ENCODE assay signal across 8 mouse cellular contexts in the genomic region with DNA sequence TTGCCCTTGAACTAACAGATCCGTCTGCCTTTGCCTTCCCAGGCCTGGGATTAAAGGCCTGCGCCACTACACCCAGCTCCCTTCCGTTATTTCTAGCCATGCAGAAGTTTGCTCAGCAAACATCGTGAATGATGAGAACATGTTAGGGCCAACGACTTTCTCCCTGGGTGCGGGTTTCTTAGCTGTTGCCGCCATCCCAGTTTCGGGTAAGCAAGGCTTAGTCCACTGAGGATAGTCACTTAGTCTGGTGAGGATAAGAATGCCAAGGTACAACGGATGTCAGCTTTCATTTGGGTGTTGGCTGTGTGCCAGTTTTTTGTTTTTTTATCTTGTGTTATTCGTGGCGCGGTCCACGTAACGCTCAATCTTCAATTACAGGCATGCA. TPM values are rescaled to one million over a fixed set of nuclear protein-coding genes. Genes with fewer than 3 reads are reported as not detected.
A peak's percentile ranks its signal among the peaks of the same experiment; 100 is the strongest.
DNase-seq lines count a peak whose midpoint lies in the region; ATAC-seq and TF ChIP-seq lines count a peak whose summit lies in the region.

No protein-coding gene starts in this region.

- H3K79me2 ChIP-seq in myocyte (ENCODE audit: control insufficient read depth, insufficient read depth): peaks cover 13% of the 10 kb centered on the region

- peak overlapping the region; percentile 97 for H3K4me3 ChIP-seq in myocyte
- peak overlapping the region; percentile 81 for H3K4me3 ChIP-seq in stomach, postnatal 0 days (ENCODE audit: low read depth, low read length)

- H3K27me3 ChIP-seq in myocyte (ENCODE audit: control insufficient read depth, insufficient read depth, insufficient read length): no peaks in the 10 kb centered on the region
- no peaks in the 10 kb centered on the region for H3K27me3 ChIP-seq in stomach, postnatal 0 days (ENCODE audit: control insufficient read depth, insufficient read depth, low read length)

- H3K36me3 ChIP-seq in myocyte (ENCODE audit: control insufficient read depth, insufficient read depth): peaks cover 27% of the 10 kb centered on the region
- peaks cover 3% of the 10 kb centered on the region; the same call in 1 of the 2 replicates for H3K36me3 ChIP-seq in stomach, postnatal 0 days (ENCODE audit: control insufficient read depth, insufficient read depth, low read length)

- peak overlapping the region; percentile 47; the same call in 1 of the 2 replicates for H3K9ac ChIP-seq in stomach, postnatal 0 days (ENCODE audit: low read length)

- H3K9me3 ChIP-seq in stomach, postnatal 0 days (ENCODE audit: control insufficient read depth, low read length): no peaks in the 10 kb centered on the region

- H3K4me2 ChIP-seq in myocyte (ENCODE audit: low read depth): peak overlapping the region; percentile 66
- H3K4me2 ChIP-seq in stomach, postnatal 0 days (replicated peaks; ENCODE audit: low read depth): peak overlapping the region; percentile 63

- peak overlapping the region; percentile 81 for H3K27ac ChIP-seq in stomach, postnatal 0 days (replicated peaks)

- no peak for TF ChIP-seq POLR2A in myocyte (IDR thresholded peaks at IDR 0.05; ENCODE audit: insufficient read length, low read depth)

- DNase-seq in 3134 (ENCODE audit: extremely low read depth, insufficient read length, low spot score): peak; percentile 52
- peak; percentile 60 for DNase-seq in adipocyte (ENCODE audit: low spot score)
- DNase-seq in embryo, embryonic 11 days: peak; percentile 41
- DNase-seq in heart, adult 18-20 months: peak; percentile 38 to 80
- DNase-seq in kidney, adult 18-20 months: peak; percentile 63
- peak; percentile 52 for DNase-seq in liver
- DNase-seq in stomach, postnatal 0 days (ENCODE audit: low spot score): peak; percentile 38

- ATAC-seq in stomach, postnatal 0 days (ENCODE audit: low FRiP score, low TSS enrichment): peak; percentile 60

- H3K4me1 ChIP-seq in stomach, postnatal 0 days (replicated peaks; ENCODE audit: control insufficient read depth, insufficient read depth): 0 out of 2 replicates have a peak, but pooled peaks cover 2% of the 10 kb centered on the region

- no peak overlapping the region for H3ac ChIP-seq in myocyte (ENCODE audit: control insufficient read depth, insufficient read length)

- TF ChIP-seq EP300 in stomach, postnatal 0 days (optimal IDR thresholded peaks at IDR 0.05): no peak

- TF ChIP-seq CTCF in stomach, postnatal 0 days (IDR thresholded peaks at IDR 0.05; ENCODE audit: low read depth): no peak

- WGBS in stomach, postnatal 0 days: 16% methylated on average over 14 of the region's 14 CpGs

TF ChIP-seq in myocyte, 11 proteins besides CTCF, POLR2A, EP300 and RAD21:
- TF ChIP-seq MYOG (IDR thresholded peaks at IDR 0.05; ENCODE audit: control insufficient read depth in 1 of 3, insufficient read depth in 1 of 3, insufficient read length in 2 of 3, low read depth in 2 of 3): no peak
- no peak for TF ChIP-seq TCF3 (IDR thresholded peaks at IDR 0.05; ENCODE audit: insufficient read length, low read depth)
- no peak for TF ChIP-seq TCF12 (IDR thresholded peaks at IDR 0.05; ENCODE audit: insufficient read depth, poor library complexity, severe bottlenecking)
- TF ChIP-seq POLR2AphosphoS2 (IDR thresholded peaks at IDR 0.05; ENCODE audit: insufficient read length, low read depth): no peak
- no peak for TF ChIP-seq MAX (IDR thresholded peaks at IDR 0.05; ENCODE audit: low read depth)
- no peak for TF ChIP-seq MYOD1 (IDR thresholded peaks at IDR 0.05; ENCODE audit: control insufficient read depth in 1 of 3, insufficient read length in 2 of 3, low read depth in 2 of 3)
- no peak for TF ChIP-seq CEBPB (IDR thresholded peaks at IDR 0.05; ENCODE audit: insufficient read depth, poor library complexity, severe bottlenecking)
- TF ChIP-seq USF1 (IDR thresholded peaks at IDR 0.05; ENCODE audit: low read depth): no peak
- no peak for TF ChIP-seq REST (IDR thresholded peaks at IDR 0.05; ENCODE audit: insufficient read depth, insufficient read length)
- no peak for TF ChIP-seq E2F4 (IDR thresholded peaks at IDR 0.05; ENCODE audit: insufficient read depth)

RNA-seq across cellular contexts. Expression of a gene that starts 0.6 kb away (rescaled TPM):
- 10 to 100 TPM; 11.1 to 13.9 TPM for total RNA-seq in heart, adult 18-20 months (2021)
- polyA plus RNA-seq in myocyte (2012; fragmentation: generic; extraction: Trizol): 6.6 TPM
- polyA plus RNA-seq in stomach, postnatal 0 days (2015; fragmentation: Nextera tagmentation; extraction: Ambion mirVana): 17.3 and 19.6 TPM in 2 replicates

RNA-seq across cellular contexts. Expression of a gene that starts 0.7 kb away (rescaled TPM):
- total RNA-seq in heart, adult 18-20 months (2021): 10 to 100 TPM; 26.1 to 33.9 TPM
- polyA plus RNA-seq in myocyte (2012; fragmentation: generic; extraction: Trizol): 10.7 TPM
- 8.6 and 9.2 TPM in 2 replicates for polyA plus RNA-seq in stomach, postnatal 0 days (2015; fragmentation: Nextera tagmentation; extraction: Ambion mirVana)

RNA-seq across cellular contexts. Expression of a gene that starts 41.4 kb away (rescaled TPM):
- not detected for total RNA-seq in heart, adult 18-20 months (2021)
- polyA plus RNA-seq in myocyte (2012; fragmentation: generic; extraction: Trizol): 0.02 TPM
- polyA plus RNA-seq in stomach, postnatal 0 days (2015; fragmentation: Nextera tagmentation; extraction: Ambion mirVana): 0.02 TPM in 1 of 2 replicates, not detected in the other

Comparison
In these comparisons a context has a peak if more than half of its experiments do, and no peak if none do; other contexts are left out.
1. Peak in every context shown above with its lines: DNase-seq, ATAC-seq, H3K4me3 ChIP-seq and H3K27ac ChIP-seq.